Mouse (Mus musculus) gastrocnemius, adult 18-20 months (tissue): ENCODE measurements around the gene Ccdc57. TPM values are rescaled to one million over a fixed set of nuclear protein-coding genes. Genes with fewer than 3 reads are reported as not detected.
"Not testable (repeated sequence)": the region's sequence is repeated elsewhere in the genome, so short reads cannot be mapped to it uniquely, and the experiment has no call there.

ENCODE experiments used
- DNase-seq: peaks from one replicate; pipeline ENCODE4 v3.0.0; 2021; ENCODE audit warnings: low spot score
- total RNA-seq, 2 experiments: library from RNA; stranded (reverse); gene quantifications; 2 replicates each; pipeline ENCODE4 v1.2.3; 2021

Ccdc57 gene
- total RNA-seq, 2 experiments from 2014 or later: 3.0 to 3.5 TPM

GRCm38 (mm10) chr11:120903159-120903850, 29.4 kb downstream of the Ccdc57 start:
- DNase-seq: no peak

- DNase-seq: no peak
These were observed 30.1 kb downstream of the Ccdc57 start for GRCm38 (mm10) chr11:120902487-120903142.

- DNase-seq: no peak
These were observed 30.8 kb downstream of the Ccdc57 start for GRCm38 (mm10) chr11:120901729-120902486.

GRCm38 (mm10) chr11:120900276-120901244, 32.1 kb downstream of the Ccdc57 start:
- no peak for DNase-seq

- no peak for DNase-seq
These were observed 34.5 kb downstream of the Ccdc57 start for GRCm38 (mm10) chr11:120898114-120898548.

- DNase-seq: no peak
These were observed 37.2 kb downstream of the Ccdc57 start for GRCm38 (mm10) chr11:120895441-120895840.

GRCm38 (mm10) chr11:120894397-120894796, 38.3 kb downstream of the Ccdc57 start:
- DNase-seq: no peak

GRCm38 (mm10) chr11:120889216-120889615, 43.5 kb downstream of the Ccdc57 start:
- DNase-seq: no peak

- peak; percentile 84 for DNase-seq
These were observed 44.0 kb downstream of the Ccdc57 start for GRCm38 (mm10) chr11:120888718-120889117.

GRCm38 (mm10) chr11:120887502-120887901, 45.2 kb downstream of the Ccdc57 start:
- DNase-seq: no peak

GRCm38 (mm10) chr11:120886462-120886861, 46.2 kb downstream of the Ccdc57 start:
- DNase-seq: no peak

GRCm38 (mm10) chr11:120883601-120884000, 49.1 kb downstream of the Ccdc57 start:
- no peak for DNase-seq

- no peak for DNase-seq
These were observed 49.7 kb downstream of the Ccdc57 start for GRCm38 (mm10) chr11:120882931-120883330.

- DNase-seq: peak; percentile 57
These were observed 59.5 kb downstream of the Ccdc57 start for GRCm38 (mm10) chr11:120873206-120873605.

- no peak for DNase-seq
These were observed 61.2 kb downstream of the Ccdc57 start for GRCm38 (mm10) chr11:120871521-120871920.

- no peak for DNase-seq
These were observed 66.9 kb downstream of the Ccdc57 start for GRCm38 (mm10) chr11:120865816-120866215.

GRCm38 (mm10) chr11:120862819-120863218, 69.9 kb downstream of the Ccdc57 start:
- DNase-seq: no peak

GRCm38 (mm10) chr11:120855938-120856337, 76.7 kb downstream of the Ccdc57 start:
- DNase-seq: not testable (repeated sequence)

GRCm38 (mm10) chr11:120853788-120854187, 78.9 kb downstream of the Ccdc57 start:
- DNase-seq: no peak

GRCm38 (mm10) chr11:120853158-120853557, 79.5 kb downstream of the Ccdc57 start:
- no peak for DNase-seq
